Mouse (Mus musculus) kidney, postnatal 10 days (tissue): ENCODE measurements at regions not wholly inside any gene's neighbourhood (a gene's known extent, or its start where the extent isn't known, plus 50 kb on each side); places are given as distances from the start of the nearest gene placed in this dataset.
"Not testable (repeated sequence)": the region's sequence is repeated elsewhere in the genome, so short reads cannot be mapped to it uniquely, and the experiment has no call there.

ENCODE experiments used
- DNase-seq: peaks from one replicate; pipeline ENCODE4 v3.0.0; 2021; ENCODE audit warnings: mixed read lengths

- DNase-seq: not testable (repeated sequence)
These were observed 175.6 kb downstream of the Map1s start for GRCm38 (mm10) chr8:71081291-71081690.

- DNase-seq: not testable (repeated sequence)
These were observed 145.4 kb upstream of the Myo9b start for GRCm38 (mm10) chr8:71127131-71127530.

GRCm38 (mm10) chr8:71130411-71131261 lies 141.9 kb upstream of the Myo9b start:
- no peak for DNase-seq

GRCm38 (mm10) chr8:71131327-71132089 lies 141.0 kb upstream of the Myo9b start:
- no peak for DNase-seq

- DNase-seq: peak; percentile 9
These were observed 139.6 kb upstream of the Myo9b start for GRCm38 (mm10) chr8:71132898-71133297.

GRCm38 (mm10) chr8:71137131-71137530 lies 135.4 kb upstream of the Myo9b start:
- DNase-seq: not testable (repeated sequence)

- DNase-seq: not testable (repeated sequence)
These were observed 130.0 kb upstream of the Myo9b start for GRCm38 (mm10) chr8:71142373-71142973.

- not testable (repeated sequence) for DNase-seq
These were observed 100.9 kb upstream of the Myo9b start for GRCm38 (mm10) chr8:71171478-71172210.

GRCm38 (mm10) chr8:71192939-71193338 lies 79.6 kb upstream of the Myo9b start:
- DNase-seq: not testable (repeated sequence)

GRCm38 (mm10) chr8:71195006-71195722 lies 77.3 kb upstream of the Myo9b start:
- not testable (repeated sequence) for DNase-seq
